Comparison of ENCODE assay signal across 8 mouse cellular contexts in the genomic region with DNA sequence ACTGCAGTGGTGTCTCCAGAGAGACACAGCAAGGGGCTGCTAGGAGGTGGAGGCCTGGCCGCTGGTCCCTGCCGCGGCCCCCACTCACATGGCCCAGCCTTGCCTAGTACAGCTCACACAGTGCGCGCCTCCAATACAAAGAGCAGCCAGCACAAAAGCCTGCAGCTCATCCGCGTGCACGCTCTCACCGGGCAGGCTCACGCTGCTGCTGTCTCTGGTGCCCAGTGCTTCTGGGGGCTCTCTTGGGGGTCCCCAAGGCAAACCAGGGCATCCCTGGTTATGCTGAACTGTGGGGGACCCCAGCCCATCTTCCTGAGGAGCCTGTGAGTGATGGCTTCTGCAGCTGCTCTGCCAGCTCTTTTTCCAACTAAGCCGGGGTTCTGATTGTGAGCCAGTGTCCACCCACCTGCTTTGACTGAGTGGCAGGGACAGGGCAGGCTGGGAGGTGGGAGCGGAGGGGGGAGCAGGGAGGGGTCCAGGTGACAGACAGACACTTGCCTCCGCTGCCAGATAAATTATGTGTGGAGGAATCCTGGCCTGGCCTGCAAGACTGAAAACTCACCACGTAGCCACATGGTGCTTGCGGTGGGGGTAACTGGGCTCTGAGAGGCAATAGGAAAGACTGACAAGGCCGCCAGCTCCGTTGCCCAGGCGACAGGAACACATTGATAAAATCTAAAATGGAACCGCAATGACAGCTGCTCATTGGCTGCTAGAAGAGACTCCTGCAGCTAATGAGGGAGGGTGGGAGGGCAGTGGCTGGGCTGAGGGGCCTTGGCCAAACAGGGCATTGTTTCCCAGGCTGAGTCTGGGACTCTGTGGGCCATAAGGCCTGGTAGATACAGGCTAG.
A peak's percentile ranks its signal among the peaks of the same experiment; 100 is the strongest.
DNase-seq lines count a peak whose midpoint lies in the region; ATAC-seq and TF ChIP-seq lines count a peak whose summit lies in the region.

No protein-coding gene starts in this region.

- no peaks in the 10 kb centered on the region for H3K36me3 ChIP-seq in heart, embryonic 13.5 days

- WGBS in heart, embryonic 13.5 days = 45% methylated on average over 19 of the region's 19 CpGs

- peak overlapping the region; percentile 34 for H3K4me2 ChIP-seq in heart, embryonic 13.5 days

- ATAC-seq in heart, embryonic 13.5 days (ENCODE audit: extremely low read depth, insufficient number of reproducible peaks, low FRiP score, low TSS enrichment) = no peak

- H3K27me3 ChIP-seq in heart, embryonic 13.5 days (replicated peaks) = no peaks in the 10 kb centered on the region

- no peak for TF ChIP-seq CTCF in layer of hippocampus, adult 2 months (conservative IDR thresholded peaks at IDR 0.05)

- peak overlapping the region; percentile 61 for H3K9ac ChIP-seq in heart, embryonic 13.5 days

- peak overlapping the region; percentile 79 for H3K27ac ChIP-seq in heart, embryonic 13.5 days (replicated peaks)
- peak overlapping the region; percentile 94 for H3K27ac ChIP-seq in layer of hippocampus, adult 2 months

- H3K9me3 ChIP-seq in heart, embryonic 13.5 days = no peaks in the 10 kb centered on the region

- H3K4me3 ChIP-seq in heart, embryonic 13.5 days = no peak overlapping the region
- H3K4me3 ChIP-seq in layer of hippocampus, adult 2 months = peak overlapping the region; percentile 27

- peak; percentile 61 for DNase-seq in testis, postnatal 10 days (ENCODE audit: low spot score)
- no peak for DNase-seq in testis, postnatal 14 days (ENCODE audit: low spot score)
- peak; percentile 87 for DNase-seq in embryo, embryonic 11 days
- peak; percentile 83 to 89 for DNase-seq in layer of hippocampus, adult 2 months (ENCODE audit: low spot score in 2 of 2)
- peak; percentile 38 to 69 for DNase-seq in lung, postnatal 4 days
- DNase-seq in right cerebral cortex, postnatal 10 days (ENCODE audit: low spot score in 2 of 2) = peak; percentile 87 to 93
- no peak for DNase-seq in spleen, postnatal 10 days (ENCODE audit: low spot score in 2 of 2)

- H3K4me1 ChIP-seq in heart, embryonic 13.5 days = peaks cover 63% of the 10 kb centered on the region

Comparison
In these comparisons a context has a peak if more than half of its experiments do, and no peak if none do; other contexts are left out.
1. DNase-seq: peak in testis, postnatal 10 days (single experiment), embryo, embryonic 11 days (single experiment), layer of hippocampus, adult 2 months (2 of 2), lung, postnatal 4 days (2 of 2) and right cerebral cortex, postnatal 10 days (2 of 2); none in testis, postnatal 14 days (single experiment) and spleen, postnatal 10 days (0 of 2).